ENCODE assay signal across 12 mouse cellular contexts in genomic region chr2:116049710-116050109, GRCm38 (mm10). TPM values are rescaled to one million over a fixed set of nuclear protein-coding genes. Genes with fewer than 3 reads are reported as not detected.
DNase-seq lines count a peak whose midpoint lies in the region; ATAC-seq and TF ChIP-seq lines count a peak whose summit lies in the region.
"Had no signal": no experiment of that assay in that cellular context is flagged by ENCODE, and none has a peak within 500 bp of the region (broad histone marks: within the 10 kb centered on the region; RNA-seq: fewer than 3 reads in every experiment).

No protein-coding gene starts in this region.

- no peak overlapping the region for H3K9ac ChIP-seq in kidney, embryonic 14.5 days (ENCODE audit: low read depth, low read length)
- H3K9ac ChIP-seq in heart, postnatal 0 days (replicated peaks; ENCODE audit: low read depth, low read length), result peak overlapping the region; percentile 52
- H3K9ac ChIP-seq in midbrain, embryonic 13.5 days (replicated peaks), result no peak overlapping the region

- ATAC-seq in kidney, embryonic 14.5 days (ENCODE audit: low FRiP score, low TSS enrichment), result no peak
- ATAC-seq in heart, postnatal 0 days (ENCODE audit: insufficient read depth, low read depth), result peak; percentile 45; the same call in 1 of the 2 replicates
- ATAC-seq in midbrain, embryonic 13.5 days, result no peak

- H3K4me3 ChIP-seq in kidney, embryonic 14.5 days (ENCODE audit: low read length), result no peak overlapping the region
- peak overlapping the region; percentile 3; the same call in 1 of the 2 replicates for H3K4me3 ChIP-seq in cortical plate, adult 2 months (ENCODE audit: insufficient read depth, low read length)
- H3K4me3 ChIP-seq in heart, postnatal 0 days (ENCODE audit: low read depth, low read length), result peak overlapping the region; percentile 39
- no peak overlapping the region for H3K4me3 ChIP-seq in midbrain, embryonic 13.5 days (replicated peaks)

- TF ChIP-seq EP300 in heart, postnatal 0 days (IDR thresholded peaks at IDR 0.05; ENCODE audit: low read depth), result no peak

- 80% methylated on average over 9 of the region's 9 CpGs for WGBS in kidney, embryonic 14.5 days
- WGBS in heart, postnatal 0 days, result 31% methylated on average over 9 of the region's 9 CpGs
- WGBS in midbrain, embryonic 13.5 days, result 90% methylated on average over 9 of the region's 9 CpGs

- no peak overlapping the region for H3K4me2 ChIP-seq in kidney, embryonic 14.5 days (replicated peaks; ENCODE audit: low read depth, low read length)
- peak overlapping the region; percentile 63 for H3K4me2 ChIP-seq in heart, postnatal 0 days (ENCODE audit: low read depth, low read length)
- H3K4me2 ChIP-seq in midbrain, embryonic 13.5 days (replicated peaks), result peak overlapping the region; percentile 20; the same call in 1 of the 2 replicates

- TF ChIP-seq POLR2A in cortical plate, adult 2 months (IDR thresholded peaks at IDR 0.05; ENCODE audit: extremely low read depth, insufficient read depth, low read length), result no peak

- peaks cover 40% of the 10 kb centered on the region; the same call in 1 of the 2 replicates for H3K36me3 ChIP-seq in kidney, embryonic 14.5 days (ENCODE audit: control insufficient read depth, insufficient read depth, low read length)
- H3K36me3 ChIP-seq in heart, postnatal 0 days (replicated peaks; ENCODE audit: control insufficient read depth, insufficient read depth, low read length), result no peaks in the 10 kb centered on the region
- no peaks in the 10 kb centered on the region for H3K36me3 ChIP-seq in midbrain, embryonic 13.5 days

- H3K27ac ChIP-seq in kidney, embryonic 14.5 days (ENCODE audit: low read depth, low read length), result peak overlapping the region; percentile 51; the same call in 1 of the 2 replicates
- no peak overlapping the region for H3K27ac ChIP-seq in cortical plate, adult 2 months (ENCODE audit: insufficient read depth, low read length)
- H3K27ac ChIP-seq in heart, postnatal 0 days (ENCODE audit: low read depth), result peak overlapping the region; percentile 78
- no peak overlapping the region for H3K27ac ChIP-seq in midbrain, embryonic 13.5 days

- H3K4me1 ChIP-seq in kidney, embryonic 14.5 days (ENCODE audit: control insufficient read depth, insufficient read depth, low read length), result peaks cover 20% of the 10 kb centered on the region; the same call in 1 of the 2 replicates
- H3K4me1 ChIP-seq in cortical plate, adult 2 months (ENCODE audit: control insufficient read depth, insufficient read depth, low read length), result no peaks in the 10 kb centered on the region; the same call in 1 of the 2 replicates
- H3K4me1 ChIP-seq in heart, postnatal 0 days (ENCODE audit: control insufficient read depth, insufficient read depth), result peaks cover 39% of the 10 kb centered on the region
- H3K4me1 ChIP-seq in midbrain, embryonic 13.5 days (replicated peaks), result peaks cover 59% of the 10 kb centered on the region

- no peaks in the 10 kb centered on the region for H3K9me3 ChIP-seq in kidney, embryonic 14.5 days (ENCODE audit: control insufficient read depth, low read length)
- no peaks in the 10 kb centered on the region for H3K9me3 ChIP-seq in heart, postnatal 0 days (replicated peaks; ENCODE audit: control insufficient read depth, low read length)
- H3K9me3 ChIP-seq in midbrain, embryonic 13.5 days, result no peaks in the 10 kb centered on the region

- DNase-seq in kidney, postnatal 4 days, result no peak
- DNase-seq in heart, postnatal 0 days (ENCODE audit: low spot score), result peak; percentile 53
- no peak for DNase-seq in embryo, embryonic 11 days
- DNase-seq in spleen, adult 18-20 months, result no peak
- no peak for DNase-seq in cerebellum, adult 11 months
- DNase-seq: adrenal gland, postnatal 25 days; layer of hippocampus, adult 9-11 months; right cerebral cortex, postnatal 14 days had no signal

- no peaks in the 10 kb centered on the region for H3K27me3 ChIP-seq in kidney, embryonic 14.5 days (ENCODE audit: control insufficient read depth, insufficient read depth, low read length)
- H3K27me3 ChIP-seq in heart, postnatal 0 days (ENCODE audit: control insufficient read depth, insufficient read depth, low read length), result no peaks in the 10 kb centered on the region
- no peaks in the 10 kb centered on the region for H3K27me3 ChIP-seq in midbrain, embryonic 13.5 days

- no peak for TF ChIP-seq CTCF in cortical plate, adult 2 months (IDR thresholded peaks at IDR 0.05; ENCODE audit: extremely low read depth, insufficient read depth, low read length)
- no peak for TF ChIP-seq CTCF in heart, postnatal 0 days (IDR thresholded peaks at IDR 0.05; ENCODE audit: low read depth)

RNA-seq across cellular contexts. Expression of gene Meis2, which starts 15.9 kb away (rescaled TPM):
- 111 and 112 TPM in 2 replicates for polyA plus RNA-seq in kidney, embryonic 14.5 days (2014; fragmentation: Nextera tagmentation; extraction: Ambion mirVana)
- 62.9 and 86.1 TPM in 2 replicates for polyA plus RNA-seq in cortical plate, adult 2 months (2012; rRNA removed)
- 30.5 and 42.2 TPM in 2 replicates for total RNA-seq in heart, postnatal 0 days (2014; rRNA removed; ENCODE audit: low replicate concordance)
- polyA plus RNA-seq in heart, postnatal 0 days (2015; fragmentation: Nextera tagmentation; extraction: Ambion mirVana), result 15.4 and 15.7 TPM in 2 replicates
- 69.4 and 79.0 TPM in 2 replicates for polyA plus RNA-seq in midbrain, embryonic 13.5 days (2015; fragmentation: Nextera tagmentation; extraction: Ambion mirVana)
- total RNA-seq: monocyte, adult 5-6 weeks had no signal

Comparison
In these comparisons a context has a peak if more than half of its experiments do, and no peak if none do; other contexts are left out.
1. H3K27ac ChIP-seq: peak in kidney, embryonic 14.5 days (single experiment) and heart, postnatal 0 days (single experiment); none in cortical plate, adult 2 months (single experiment) and midbrain, embryonic 13.5 days (single experiment).
2. H3K4me3 ChIP-seq: peak in cortical plate, adult 2 months (single experiment) and heart, postnatal 0 days (single experiment); none in kidney, embryonic 14.5 days (single experiment) and midbrain, embryonic 13.5 days (single experiment).